Mouse (Mus musculus): ENCODE data around the gene Faxc. TPM values are rescaled to one million over a fixed set of nuclear protein-coding genes. Genes with fewer than 3 reads are reported as not detected.

Gene Faxc
- polyA plus RNA-seq, 1 experiment = 2.7 TPM

DNA sequence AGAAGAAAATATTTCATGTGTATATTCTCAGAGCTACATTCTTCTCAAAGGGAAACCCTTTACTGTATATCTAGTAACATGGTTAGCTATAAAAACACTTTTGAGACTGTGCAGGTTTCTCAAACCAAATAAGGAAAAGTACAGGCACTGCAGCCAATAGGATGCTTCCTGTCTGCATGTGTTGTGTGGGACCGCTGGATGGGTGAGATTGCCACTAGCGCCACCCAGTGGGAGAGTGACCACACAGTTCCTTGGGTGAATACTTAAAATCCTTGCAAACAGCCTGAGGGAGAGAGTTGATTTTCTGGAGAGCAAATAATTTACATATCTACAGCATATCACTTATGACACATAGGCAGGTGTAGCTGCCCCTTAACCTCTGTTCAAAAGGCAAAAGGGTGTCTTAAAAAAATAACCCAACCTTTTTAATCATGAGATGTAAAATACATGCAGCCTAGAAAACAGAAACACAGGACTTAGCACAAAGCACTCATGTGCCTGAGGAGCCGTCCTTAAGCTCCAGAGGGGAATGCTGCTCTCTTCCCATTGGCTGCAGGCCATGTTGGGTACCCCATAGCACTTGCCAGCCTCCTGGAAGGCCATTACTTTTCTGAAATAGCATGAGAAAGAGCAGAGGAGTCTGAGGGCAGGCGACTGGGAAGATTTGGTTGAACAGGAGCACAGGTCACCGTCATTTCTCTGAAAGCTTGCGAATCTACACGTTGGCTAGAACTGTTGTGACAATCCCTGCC is 26.6 kb downstream of the Faxc start:
- H3K4me2 ChIP-seq (ENCODE audit: low read depth) = no peak overlapping the region
- peak; percentile 61 for TF ChIP-seq SRF (IDR thresholded peaks at IDR 0.05; ENCODE audit: control insufficient read depth, insufficient read length, low read depth)
- TF ChIP-seq POLR2AphosphoS2 (IDR thresholded peaks at IDR 0.05; ENCODE audit: insufficient read length, low read depth) = no peak
- no peaks in the 10 kb centered on the region for H3K27me3 ChIP-seq (ENCODE audit: control insufficient read depth, insufficient read depth, insufficient read length)
- H3K4me3 ChIP-seq = no peak overlapping the region
- no peak overlapping the region for H3ac ChIP-seq (ENCODE audit: control insufficient read depth, insufficient read length)
- H3K36me3 ChIP-seq (ENCODE audit: control insufficient read depth, insufficient read depth) = no peaks in the 10 kb centered on the region
- no peaks in the 10 kb centered on the region for H3K79me2 ChIP-seq (ENCODE audit: control insufficient read depth, insufficient read depth)

DNA sequence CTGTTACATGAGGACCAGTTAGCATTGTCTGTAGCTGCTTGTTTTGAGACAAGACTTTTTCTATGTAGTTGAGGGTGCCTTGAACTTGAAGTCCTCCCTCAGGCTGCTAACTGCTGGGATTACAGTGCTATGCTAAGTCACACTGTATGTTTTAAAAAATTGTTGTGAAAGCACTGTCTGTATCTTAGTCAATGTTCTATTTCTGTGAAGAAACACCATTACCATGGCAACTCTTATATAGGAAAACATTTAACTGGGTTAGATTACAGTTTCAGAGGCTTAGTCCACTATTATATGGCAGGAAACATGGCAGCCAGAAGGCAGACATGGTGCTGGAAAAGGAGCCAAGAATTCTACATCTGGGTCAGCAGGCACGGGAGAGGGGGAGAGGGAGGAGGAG is 40.8 kb downstream of the Faxc start:
- Histone ChIP-seq H3ac (ENCODE audit: control insufficient read depth, insufficient read length) (no peak overlapping the region), H3K36me3 (ENCODE audit: control insufficient read depth, insufficient read depth) (no peaks in the 10 kb centered on the region), H3K27me3 (ENCODE audit: control insufficient read depth, insufficient read depth, insufficient read length) (no peaks in the 10 kb centered on the region), H3K4me2 (ENCODE audit: low read depth) (no peak overlapping the region), H3K4me3 (no peak overlapping the region), H3K79me2 (ENCODE audit: control insufficient read depth, insufficient read depth) (no peaks in the 10 kb centered on the region)
- TF ChIP-seq TCF12 (IDR thresholded peaks at IDR 0.05; ENCODE audit: insufficient read depth, poor library complexity, severe bottlenecking) = no peak
- TF ChIP-seq CEBPB (IDR thresholded peaks at IDR 0.05; ENCODE audit: insufficient read depth, poor library complexity, severe bottlenecking) = no peak
- TF ChIP-seq TCF3 (IDR thresholded peaks at IDR 0.05; ENCODE audit: insufficient read length, low read depth) = no peak
- TF ChIP-seq USF1 (IDR thresholded peaks at IDR 0.05; ENCODE audit: low read depth) = no peak
- TF ChIP-seq E2F4 (IDR thresholded peaks at IDR 0.05; ENCODE audit: insufficient read depth) = no peak
- no peak for TF ChIP-seq SRF (IDR thresholded peaks at IDR 0.05; ENCODE audit: control insufficient read depth, insufficient read length, low read depth)
- TF ChIP-seq REST (IDR thresholded peaks at IDR 0.05; ENCODE audit: insufficient read depth, insufficient read length) = no peak
- TF ChIP-seq POLR2A (IDR thresholded peaks at IDR 0.05; ENCODE audit: insufficient read length, low read depth) = no peak
- no peak for TF ChIP-seq MYOG (IDR thresholded peaks at IDR 0.05; ENCODE audit: control insufficient read depth in 1 of 3, insufficient read depth in 1 of 3, insufficient read length in 2 of 3, low read depth in 2 of 3)
- no peak for TF ChIP-seq MAX (IDR thresholded peaks at IDR 0.05; ENCODE audit: low read depth)

DNA sequence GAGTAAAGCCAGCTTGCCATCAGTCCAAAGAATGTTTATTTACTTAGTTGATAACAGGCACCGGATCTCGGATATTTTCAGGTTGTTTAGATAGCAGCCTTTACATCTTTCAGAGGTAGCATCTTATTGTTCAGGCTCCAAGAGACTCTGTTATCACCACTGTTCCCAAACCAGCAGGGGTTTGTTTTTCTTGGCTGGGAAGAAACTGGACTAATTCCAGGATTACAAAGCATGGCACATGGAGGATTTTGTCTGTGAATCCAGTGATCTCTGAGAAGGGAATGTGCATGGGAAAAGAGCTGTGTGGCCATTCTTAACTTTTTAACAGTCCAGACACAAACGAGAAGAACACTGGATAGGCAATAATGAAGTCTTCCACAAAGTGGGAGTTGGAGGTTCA is 43.0 kb downstream of the Faxc start:
- no peaks in the 10 kb centered on the region for H3K79me2 ChIP-seq (ENCODE audit: control insufficient read depth, insufficient read depth)
- no peaks in the 10 kb centered on the region for H3K27me3 ChIP-seq (ENCODE audit: control insufficient read depth, insufficient read depth, insufficient read length)
- TF ChIP-seq MYOG (IDR thresholded peaks at IDR 0.05; ENCODE audit: control insufficient read depth in 1 of 3, insufficient read depth in 1 of 3, insufficient read length in 2 of 3, low read depth in 2 of 3) (no peak), POLR2AphosphoS2 (IDR thresholded peaks at IDR 0.05; ENCODE audit: insufficient read length, low read depth) (no peak), TCF12 (IDR thresholded peaks at IDR 0.05; ENCODE audit: insufficient read depth, poor library complexity, severe bottlenecking) (no peak), CEBPB (IDR thresholded peaks at IDR 0.05; ENCODE audit: insufficient read depth, poor library complexity, severe bottlenecking) (no peak), MYOD1 (IDR thresholded peaks at IDR 0.05; ENCODE audit: control insufficient read depth in 1 of 3, insufficient read length in 2 of 3, low read depth in 2 of 3) (no peak), E2F4 (IDR thresholded peaks at IDR 0.05; ENCODE audit: insufficient read depth) (no peak), MAX (IDR thresholded peaks at IDR 0.05; ENCODE audit: low read depth) (no peak), TCF3 (IDR thresholded peaks at IDR 0.05; ENCODE audit: insufficient read length, low read depth) (no peak), REST (IDR thresholded peaks at IDR 0.05; ENCODE audit: insufficient read depth, insufficient read length) (no peak), SRF (IDR thresholded peaks at IDR 0.05; ENCODE audit: control insufficient read depth, insufficient read length, low read depth) (no peak), POLR2A (IDR thresholded peaks at IDR 0.05; ENCODE audit: insufficient read length, low read depth) (no peak), USF1 (IDR thresholded peaks at IDR 0.05; ENCODE audit: low read depth) (no peak)
- no peak overlapping the region for H3ac ChIP-seq (ENCODE audit: control insufficient read depth, insufficient read length)
- H3K4me3 ChIP-seq = no peak overlapping the region
- H3K4me2 ChIP-seq (ENCODE audit: low read depth) = no peak overlapping the region
- no peaks in the 10 kb centered on the region for H3K36me3 ChIP-seq (ENCODE audit: control insufficient read depth, insufficient read depth)

DNA sequence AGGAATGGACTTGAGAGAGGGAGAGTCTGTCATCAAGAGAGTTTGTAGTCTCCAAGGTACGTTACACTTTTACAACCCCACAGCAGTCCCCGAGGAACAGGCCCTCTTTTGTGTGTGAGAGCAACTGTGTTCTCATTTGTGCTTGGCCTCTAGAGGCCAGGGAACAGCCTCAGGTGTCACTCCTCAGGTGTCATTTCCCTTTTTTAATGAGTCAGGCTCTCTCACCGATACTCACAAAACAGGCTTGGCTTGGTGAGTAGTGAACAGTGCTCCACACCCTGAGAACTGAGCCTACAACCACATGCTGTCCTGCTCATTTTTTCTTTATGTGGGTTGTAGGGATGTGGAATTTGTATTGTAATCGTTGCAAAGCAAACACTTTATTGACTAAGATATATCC is 49.3 kb downstream of the Faxc start:
- TF ChIP-seq MYOG (IDR thresholded peaks at IDR 0.05; ENCODE audit: control insufficient read depth in 1 of 3, insufficient read depth in 1 of 3, insufficient read length in 2 of 3, low read depth in 2 of 3) (no peak), POLR2AphosphoS2 (IDR thresholded peaks at IDR 0.05; ENCODE audit: insufficient read length, low read depth) (no peak), POLR2A (IDR thresholded peaks at IDR 0.05; ENCODE audit: insufficient read length, low read depth) (no peak)
- H3K4me2 ChIP-seq (ENCODE audit: low read depth) = no peak overlapping the region
- H3K27me3 ChIP-seq (ENCODE audit: control insufficient read depth, insufficient read depth, insufficient read length) = no peaks in the 10 kb centered on the region
- no peaks in the 10 kb centered on the region for H3K79me2 ChIP-seq (ENCODE audit: control insufficient read depth, insufficient read depth)
- no peak overlapping the region for H3ac ChIP-seq (ENCODE audit: control insufficient read depth, insufficient read length)
- no peak overlapping the region for H3K4me3 ChIP-seq
- H3K36me3 ChIP-seq (ENCODE audit: control insufficient read depth, insufficient read depth) = no peaks in the 10 kb centered on the region

DNA sequence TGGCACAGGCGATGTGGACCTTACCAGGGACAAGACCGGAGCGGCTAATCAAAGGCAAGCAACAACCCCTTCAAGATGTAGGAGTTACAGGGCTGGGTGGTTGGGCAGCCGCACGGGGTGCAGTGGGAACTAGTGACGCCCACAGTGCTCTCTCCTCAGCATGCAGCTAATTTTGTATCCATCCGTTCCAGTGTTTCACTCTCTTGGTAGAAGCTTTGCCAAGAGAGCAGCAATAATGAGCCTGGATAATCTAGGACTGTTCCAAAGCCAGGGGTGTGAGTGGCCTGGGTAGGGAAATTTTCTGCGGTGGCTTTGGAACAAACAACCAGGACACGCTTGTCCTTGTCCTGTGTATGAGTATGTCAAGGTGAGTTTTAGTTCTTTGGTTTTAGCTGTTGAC is 51.3 kb downstream of the Faxc start:
- H3K4me2 ChIP-seq (ENCODE audit: low read depth) = no peak overlapping the region
- H3K79me2 ChIP-seq (ENCODE audit: control insufficient read depth, insufficient read depth) = no peaks in the 10 kb centered on the region
- H3ac ChIP-seq (ENCODE audit: control insufficient read depth, insufficient read length) = no peak overlapping the region
- TF ChIP-seq TCF3 (IDR thresholded peaks at IDR 0.05; ENCODE audit: insufficient read length, low read depth) = no peak
- TF ChIP-seq REST (IDR thresholded peaks at IDR 0.05; ENCODE audit: insufficient read depth, insufficient read length) = no peak
- TF ChIP-seq USF1 (IDR thresholded peaks at IDR 0.05; ENCODE audit: low read depth) = no peak
- no peak for TF ChIP-seq MAX (IDR thresholded peaks at IDR 0.05; ENCODE audit: low read depth)
- TF ChIP-seq MYOG (IDR thresholded peaks at IDR 0.05; ENCODE audit: control insufficient read depth in 1 of 3, insufficient read depth in 1 of 3, insufficient read length in 2 of 3, low read depth in 2 of 3) = no peak
- TF ChIP-seq CEBPB (IDR thresholded peaks at IDR 0.05; ENCODE audit: insufficient read depth, poor library complexity, severe bottlenecking) = no peak
- TF ChIP-seq SRF (IDR thresholded peaks at IDR 0.05; ENCODE audit: control insufficient read depth, insufficient read length, low read depth) = no peak
- no peak for TF ChIP-seq TCF12 (IDR thresholded peaks at IDR 0.05; ENCODE audit: insufficient read depth, poor library complexity, severe bottlenecking)
- no peak for TF ChIP-seq MYOD1 (IDR thresholded peaks at IDR 0.05; ENCODE audit: control insufficient read depth in 1 of 3, insufficient read length in 2 of 3, low read depth in 2 of 3)
- TF ChIP-seq POLR2A (IDR thresholded peaks at IDR 0.05; ENCODE audit: insufficient read length, low read depth) = no peak
- TF ChIP-seq POLR2AphosphoS2 (IDR thresholded peaks at IDR 0.05; ENCODE audit: insufficient read length, low read depth) = no peak
- TF ChIP-seq E2F4 (IDR thresholded peaks at IDR 0.05; ENCODE audit: insufficient read depth) = no peak
- no peaks in the 10 kb centered on the region for H3K36me3 ChIP-seq (ENCODE audit: control insufficient read depth, insufficient read depth)
- no peak overlapping the region for H3K4me3 ChIP-seq
- no peaks in the 10 kb centered on the region for H3K27me3 ChIP-seq (ENCODE audit: control insufficient read depth, insufficient read depth, insufficient read length)

All from myocyte (in vitro differentiated cells).